Mouse (Mus musculus) limb, embryonic 15.5 days (tissue): ENCODE measurements around the gene Gpc2. TPM values are rescaled to one million over a fixed set of nuclear protein-coding genes. Genes with fewer than 3 reads are reported as not detected.

ENCODE experiments used
- ATAC-seq: fragments of 200-750 bp; cut with Nextera tagmentation; 2 replicates; pipeline ENCODE4 v1.8.0; 2017; ENCODE audit warnings: low read depth, moderate TSS enrichment; ENCODE audit not compliant: insufficient number of reproducible peaks, low FRiP score, low TSS enrichment
- H3K27ac ChIP-seq: fragments of 300-500 bp; sonication (generic); 2 replicates; pipeline ENCODE4 v1.5.1; 2015; ENCODE audit warnings: moderate library complexity, mild to moderate bottlenecking, inconsistent platforms
- H3K27me3 ChIP-seq: fragments of 300-500 bp; sonication (generic); 2 replicates; pipeline ENCODE4 v1.6.1; 2015; ENCODE audit warnings: inconsistent platforms
- H3K36me3 ChIP-seq: fragments of 300-500 bp; sonication (generic); 2 replicates; pipeline ENCODE4 v1.6.1; 2015; ENCODE audit warnings: inconsistent platforms
- H3K4me1 ChIP-seq: fragments of 300-500 bp; sonication (generic); 2 replicates; pipeline ENCODE4 v1.6.1; 2015; ENCODE audit warnings: inconsistent platforms
- H3K4me2 ChIP-seq: fragments of 300-500 bp; sonication (generic); 2 replicates; pipeline ENCODE4 v1.6.1; 2015; ENCODE audit warnings: mild to moderate bottlenecking, inconsistent platforms
- H3K4me3 ChIP-seq: fragments of 300-500 bp; sonication (generic); 2 replicates; pipeline ENCODE4 v1.5.1; 2015; ENCODE audit warnings: mild to moderate bottlenecking, inconsistent platforms
- H3K9ac ChIP-seq: fragments of 300-500 bp; sonication (generic); 2 replicates; pipeline ENCODE4 v1.6.1; 2015; ENCODE audit warnings: inconsistent platforms
- H3K9me3 ChIP-seq: fragments of 300-500 bp; sonication (generic); 2 replicates; pipeline ENCODE4 v1.6.1; 2016; ENCODE audit warnings: inconsistent platforms
- WGBS: fragments of 180-500 bp; shearing (Covaris S2); methylation state at CpG from one replicate; pipeline ENCODE4 v1.1.7; 2015; 5-methylcytosine and 5-hydroxymethylcytosine counted together
- polyA plus RNA-seq: library from polyadenylated mRNA; unstranded; fragments of >200 nt; fragmentation: Nextera tagmentation; extraction: Ambion mirVana; gene quantifications from 2 replicates; pipeline ENCODE4 v1.2.1, GENCODE M21; 2015

The Gpc2 gene
- polyA plus RNA-seq, 1 experiment from 2014 or later, result 24.8 TPM

GRCm38 (mm10) chr5:138260051-138260450 lies 19.8 kb downstream of the Gpc2 start:
- Histone ChIP-seq H3K9me3 (no peaks in the 10 kb centered on the region), H3K27me3 (no peaks in the 10 kb centered on the region), H3K4me3 (no peak overlapping the region), H3K36me3 (peaks cover 54% of the 10 kb centered on the region), H3K27ac (no peak overlapping the region), H3K4me2 (no peak overlapping the region), H3K9ac (no peak overlapping the region), H3K4me1 (peaks cover 40% of the 10 kb centered on the region)
- WGBS, result 77% methylated on average over 10 of the region's 10 CpGs
- ATAC-seq, result no peak

DNA sequence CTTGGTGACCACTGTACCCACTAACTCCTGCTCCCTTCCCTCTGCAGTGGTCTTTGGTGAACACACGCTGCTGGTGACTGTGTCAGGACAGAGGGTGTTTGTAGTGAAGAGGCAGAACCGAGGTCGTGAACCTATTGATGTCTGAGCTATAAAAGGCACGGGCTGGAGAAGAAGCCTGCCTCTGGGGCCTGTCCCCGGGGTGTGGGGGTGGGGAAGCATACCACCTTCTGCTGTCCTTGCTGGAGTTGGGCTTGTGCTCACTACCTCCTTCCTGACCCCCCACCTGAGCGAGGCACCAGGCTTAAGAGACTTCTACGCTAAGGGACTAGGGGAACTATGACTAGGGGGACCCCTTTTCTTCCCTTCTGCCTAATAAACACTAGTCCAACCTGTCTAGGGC lies 20.8 kb downstream of the Gpc2 start:
- no peaks in the 10 kb centered on the region for H3K9me3 ChIP-seq
- peaks cover 54% of the 10 kb centered on the region for H3K36me3 ChIP-seq
- H3K27ac ChIP-seq, result no peak overlapping the region
- peaks cover 39% of the 10 kb centered on the region for H3K4me1 ChIP-seq
- no peak overlapping the region for H3K9ac ChIP-seq
- H3K27me3 ChIP-seq, result no peaks in the 10 kb centered on the region
- H3K4me2 ChIP-seq, result no peak overlapping the region
- ATAC-seq, result no peak
- no peak overlapping the region for H3K4me3 ChIP-seq
- WGBS, result 50% methylated on average over 7 of the region's 7 CpGs

DNA sequence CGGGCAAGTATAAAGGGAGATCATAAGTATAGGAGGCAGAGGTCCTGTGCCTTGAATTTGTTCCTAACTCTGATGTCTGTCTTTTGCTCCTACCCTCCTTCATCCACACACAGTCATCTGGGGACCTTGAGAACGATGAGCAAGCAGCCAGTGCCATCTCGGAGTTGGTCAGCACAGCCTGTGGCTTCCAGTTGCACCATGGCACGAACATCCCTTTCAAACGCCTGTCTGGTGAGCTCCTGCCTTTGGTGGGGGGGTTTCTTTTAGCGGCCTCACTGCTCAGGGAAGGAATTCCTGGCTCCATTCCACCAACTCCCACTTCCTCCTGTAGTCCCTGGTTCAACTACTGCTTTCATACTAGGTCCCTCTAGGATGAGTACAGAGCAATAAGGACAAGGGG lies 21.3 kb downstream of the Gpc2 start:
- H3K9ac ChIP-seq, result no peak overlapping the region
- H3K36me3 ChIP-seq, result peaks cover 54% of the 10 kb centered on the region
- no peak for ATAC-seq
- H3K27ac ChIP-seq, result no peak overlapping the region
- no peaks in the 10 kb centered on the region for H3K9me3 ChIP-seq
- peaks cover 39% of the 10 kb centered on the region for H3K4me1 ChIP-seq
- no peak overlapping the region for H3K4me2 ChIP-seq
- H3K4me3 ChIP-seq, result no peak overlapping the region
- no peaks in the 10 kb centered on the region for H3K27me3 ChIP-seq
- WGBS, result 85% methylated on average over 6 of the region's 6 CpGs

GRCm38 (mm10) chr5:138258078-138258477 lies 21.7 kb downstream of the Gpc2 start:
- H3K27ac ChIP-seq, result no peak overlapping the region
- 0 out of 2 replicates have a peak, but pooled peaks cover under 1% of the 10 kb centered on the region for H3K9me3 ChIP-seq
- no peaks in the 10 kb centered on the region for H3K27me3 ChIP-seq
- ATAC-seq, result no peak
- WGBS, result 74% methylated on average over 3 of the region's 3 CpGs
- peaks cover 54% of the 10 kb centered on the region for H3K36me3 ChIP-seq
- H3K4me2 ChIP-seq, result no peak overlapping the region
- no peak overlapping the region for H3K4me3 ChIP-seq
- H3K9ac ChIP-seq, result no peak overlapping the region
- peaks cover 36% of the 10 kb centered on the region for H3K4me1 ChIP-seq

GRCm38 (mm10) chr5:138257585-138257978 lies 22.2 kb downstream of the Gpc2 start:
- no peak overlapping the region for H3K4me2 ChIP-seq
- H3K4me1 ChIP-seq, result peaks cover 31% of the 10 kb centered on the region
- H3K9ac ChIP-seq, result no peak overlapping the region
- H3K9me3 ChIP-seq, result 0 out of 2 replicates have a peak, but pooled peaks cover 3% of the 10 kb centered on the region
- 91% methylated on average over 4 of the region's 4 CpGs for WGBS
- no peak overlapping the region for H3K27ac ChIP-seq
- H3K4me3 ChIP-seq, result no peak overlapping the region
- H3K27me3 ChIP-seq, result no peaks in the 10 kb centered on the region
- H3K36me3 ChIP-seq, result peaks cover 54% of the 10 kb centered on the region
- no peak for ATAC-seq

DNA sequence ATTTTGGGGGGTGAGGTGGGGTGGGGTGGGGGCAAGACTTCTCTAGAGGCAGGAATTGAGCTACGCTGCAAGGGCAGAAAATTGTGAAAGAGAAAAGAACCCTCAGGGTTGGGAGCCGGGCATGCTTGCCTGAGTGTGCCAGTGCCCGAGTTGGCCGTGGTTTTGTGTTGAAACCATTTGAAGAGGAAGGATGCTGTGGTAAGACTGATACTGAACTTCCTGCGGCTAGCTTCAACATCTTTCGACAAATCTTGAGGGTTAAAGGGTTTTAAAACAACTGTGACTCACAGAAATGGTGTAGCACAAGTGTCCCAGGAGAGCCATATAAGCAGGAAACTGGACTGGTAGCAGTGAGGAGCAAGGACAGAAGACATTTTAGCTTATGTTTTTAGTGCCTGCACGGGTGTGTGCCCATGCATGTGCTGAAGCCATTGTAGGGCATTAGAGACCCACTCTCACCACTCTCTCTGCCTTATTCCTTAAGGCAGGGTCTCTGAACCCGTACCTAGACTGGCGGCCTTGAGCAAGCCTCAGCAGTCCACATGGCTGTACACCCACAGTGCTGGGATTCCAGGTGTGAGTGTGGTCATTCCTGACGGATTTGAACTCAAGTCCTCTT lies 22.7 kb downstream of the Gpc2 start:
- H3K9ac ChIP-seq, result no peak overlapping the region
- H3K4me1 ChIP-seq, result peaks cover 26% of the 10 kb centered on the region
- no peak overlapping the region for H3K27ac ChIP-seq
- 85% methylated on average over 10 of the region's 10 CpGs for WGBS
- no peaks in the 10 kb centered on the region for H3K27me3 ChIP-seq
- H3K4me3 ChIP-seq, result no peak overlapping the region
- no peak for ATAC-seq
- no peak overlapping the region for H3K4me2 ChIP-seq
- H3K36me3 ChIP-seq, result peaks cover 49% of the 10 kb centered on the region
- H3K9me3 ChIP-seq, result 0 out of 2 replicates have a peak, but pooled peaks cover 3% of the 10 kb centered on the region

- Histone ChIP-seq H3K36me3 (peaks cover 40% of the 10 kb centered on the region), H3K9ac (peak overlapping the region; percentile 62), H3K9me3 (0 out of 2 replicates have a peak, but pooled peaks cover 3% of the 10 kb centered on the region), H3K27ac (peak overlapping the region; percentile 85), H3K4me3 (peak overlapping the region; percentile 79), H3K27me3 (no peaks in the 10 kb centered on the region), H3K4me2 (peak overlapping the region; percentile 84), H3K4me1 (peaks cover 23% of the 10 kb centered on the region)
- peak; percentile 0; the same call in 1 of the 2 replicates for ATAC-seq
- 18% methylated on average over 7 of the region's 7 CpGs for WGBS
Observed at GRCm38 (mm10) chr5:138256094-138256467, 23.7 kb downstream of the Gpc2 start.

- H3K9ac ChIP-seq, result peak within 1 kb of the TSS; percentile 62
- under 1% methylated on average over 38 of the region's 38 CpGs for WGBS
Observed at GRCm38 (mm10) chr5:138255353-138256093, 24.3 kb downstream of the Gpc2 start, which contains the start of gene Lamtor4. Lamtor4 (plus strand) TSS chr5:138255482.

GRCm38 (mm10) chr5:138253061-138253460 lies 26.7 kb downstream of the Gpc2 start:
- no peak overlapping the region for H3K4me2 ChIP-seq
- H3K27ac ChIP-seq, result no peak overlapping the region
- WGBS, result 90% methylated on average over 3 of the region's 3 CpGs
- H3K4me3 ChIP-seq, result no peak overlapping the region
- no peaks in the 10 kb centered on the region for H3K27me3 ChIP-seq
- H3K4me1 ChIP-seq, result peaks cover 18% of the 10 kb centered on the region
- H3K9me3 ChIP-seq, result 0 out of 2 replicates have a peak, but pooled peaks cover 3% of the 10 kb centered on the region
- H3K36me3 ChIP-seq, result peaks cover 11% of the 10 kb centered on the region; the same call in 1 of the 2 replicates
- no peak for ATAC-seq
- H3K9ac ChIP-seq, result no peak overlapping the region

More at GRCm38 (mm10) chr5:138255353-138256093, 24.3 kb downstream of the Gpc2 start, which contains the start of gene Lamtor4:
- peaks cover 21% of the 10 kb centered on the region for H3K4me1 ChIP-seq
- H3K36me3 ChIP-seq, result peaks cover 35% of the 10 kb centered on the region
- H3K27me3 ChIP-seq, result no peaks in the 10 kb centered on the region
- peak; percentile 98 for ATAC-seq
- 0 out of 2 replicates have a peak, but pooled peaks cover 3% of the 10 kb centered on the region for H3K9me3 ChIP-seq
- peak within 1 kb of the TSS; percentile 84 for H3K4me2 ChIP-seq
- peak within 1 kb of the TSS; percentile 85 for H3K27ac ChIP-seq
- peak within 1 kb of the TSS; percentile 79 for H3K4me3 ChIP-seq

GRCm38 (mm10) chr5:138251144-138251543 lies 28.7 kb downstream of the Gpc2 start:
- Histone ChIP-seq H3K4me1 (peaks cover 8% of the 10 kb centered on the region), H3K27ac (no peak overlapping the region), H3K4me2 (no peak overlapping the region), H3K36me3 (no peaks in the 10 kb centered on the region), H3K4me3 (no peak overlapping the region), H3K9ac (no peak overlapping the region), H3K27me3 (no peaks in the 10 kb centered on the region), H3K9me3 (0 out of 2 replicates have a peak, but pooled peaks cover 3% of the 10 kb centered on the region)
- no peak for ATAC-seq
- WGBS, result 85% methylated on average over 12 of the region's 12 CpGs

- H3K4me3 ChIP-seq, result no peak overlapping the region
- ATAC-seq, result no peak
- no peak overlapping the region for H3K27ac ChIP-seq
- H3K27me3 ChIP-seq, result no peaks in the 10 kb centered on the region
- WGBS, result 33% methylated on average over 2 of the region's 2 CpGs
- H3K4me1 ChIP-seq, result no peaks in the 10 kb centered on the region
- no peaks in the 10 kb centered on the region for H3K9me3 ChIP-seq
- no peak overlapping the region for H3K4me2 ChIP-seq
- H3K9ac ChIP-seq, result no peak overlapping the region
- no peaks in the 10 kb centered on the region for H3K36me3 ChIP-seq
Observed at GRCm38 (mm10) chr5:138241511-138241910, 38.3 kb downstream of the Gpc2 start.

DNA sequence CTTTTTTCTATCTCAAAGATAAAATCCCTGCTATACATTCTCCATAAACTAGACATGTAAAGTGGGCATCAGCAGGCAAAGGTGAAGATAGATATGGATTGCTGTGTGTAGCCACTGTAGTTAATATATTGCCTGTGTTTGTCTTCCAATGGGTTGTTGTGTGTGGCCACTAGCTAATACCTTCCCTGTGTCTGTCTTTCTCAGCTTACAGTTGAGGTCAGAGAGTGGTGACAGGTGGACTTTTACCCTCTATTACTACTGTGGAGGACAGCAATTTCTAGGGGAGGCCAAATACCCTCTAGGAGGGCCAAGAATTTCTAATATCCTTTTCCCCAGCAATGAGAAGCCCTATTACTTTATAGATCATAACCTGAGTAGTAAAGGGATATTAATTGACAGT lies 45.6 kb downstream of the Gpc2 start:
- Histone ChIP-seq H3K4me2 (no peak overlapping the region), H3K27me3 (no peaks in the 10 kb centered on the region), H3K27ac (no peak overlapping the region), H3K9me3 (no peaks in the 10 kb centered on the region), H3K4me1 (no peaks in the 10 kb centered on the region), H3K36me3 (no peaks in the 10 kb centered on the region), H3K4me3 (no peak overlapping the region), H3K9ac (no peak overlapping the region)
- ATAC-seq, result no peak
